Mouse (Mus musculus) liver, adult 2 months (tissue): ENCODE data around the gene Nxf3.

ENCODE experiments used
- CTCF ChIP-seq: fragments of 200-500 bp; IDR thresholded peaks from 2 replicates; pipeline ENCODE4 v1.5.1; 2011; ENCODE audit warnings: low read depth, low read length, control low read depth
- POLR2A ChIP-seq: fragments of 200-500 bp; IDR thresholded peaks from 2 replicates; pipeline ENCODE4 v1.6.1; 2011; ENCODE audit warnings: low read length, control low read depth; ENCODE audit not compliant: insufficient read depth; ENCODE audit errors: extremely low read depth

DNA sequence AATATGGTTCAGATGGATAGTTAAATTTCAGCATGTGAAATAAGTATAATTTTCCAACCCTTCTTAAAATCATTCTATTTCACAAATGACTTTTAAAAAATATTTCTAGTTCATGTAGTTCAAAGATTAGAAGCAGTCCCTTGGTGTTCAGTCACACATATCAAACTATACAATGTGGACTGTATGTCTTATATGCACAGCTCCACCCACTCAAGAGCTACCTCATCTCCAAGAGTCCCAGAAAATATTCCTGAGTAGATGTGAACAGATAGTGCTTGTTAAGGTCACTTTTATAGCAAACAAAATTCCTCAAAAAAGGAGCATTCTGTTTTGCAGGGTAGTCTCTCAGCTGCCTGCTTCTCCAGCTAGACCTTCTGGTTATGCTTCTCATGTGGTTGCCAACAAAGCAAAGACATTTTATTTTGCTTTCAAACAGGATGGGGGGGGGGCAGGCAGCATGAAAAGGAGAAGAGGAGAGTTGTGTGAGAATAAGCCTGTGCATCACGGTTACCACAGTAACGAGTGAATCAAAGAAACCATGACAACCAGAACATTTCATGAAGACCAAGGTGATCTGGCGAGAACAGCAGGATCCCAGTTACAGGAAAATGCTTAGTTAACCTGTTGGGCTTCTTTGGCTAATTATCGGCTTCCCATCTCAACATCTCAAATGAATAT is 19.1 kb upstream of the Nxf3 start:
- TF ChIP-seq CTCF (no peak), POLR2A (no peak)
